Mouse (Mus musculus): ENCODE measurements around the gene Fam216b. TPM values are rescaled to one million over a fixed set of nuclear protein-coding genes. Genes with fewer than 3 reads are reported as not detected.

Fam216b gene
- polyA plus RNA-seq, 3 experiments from 2014 or later: not detected

DNA sequence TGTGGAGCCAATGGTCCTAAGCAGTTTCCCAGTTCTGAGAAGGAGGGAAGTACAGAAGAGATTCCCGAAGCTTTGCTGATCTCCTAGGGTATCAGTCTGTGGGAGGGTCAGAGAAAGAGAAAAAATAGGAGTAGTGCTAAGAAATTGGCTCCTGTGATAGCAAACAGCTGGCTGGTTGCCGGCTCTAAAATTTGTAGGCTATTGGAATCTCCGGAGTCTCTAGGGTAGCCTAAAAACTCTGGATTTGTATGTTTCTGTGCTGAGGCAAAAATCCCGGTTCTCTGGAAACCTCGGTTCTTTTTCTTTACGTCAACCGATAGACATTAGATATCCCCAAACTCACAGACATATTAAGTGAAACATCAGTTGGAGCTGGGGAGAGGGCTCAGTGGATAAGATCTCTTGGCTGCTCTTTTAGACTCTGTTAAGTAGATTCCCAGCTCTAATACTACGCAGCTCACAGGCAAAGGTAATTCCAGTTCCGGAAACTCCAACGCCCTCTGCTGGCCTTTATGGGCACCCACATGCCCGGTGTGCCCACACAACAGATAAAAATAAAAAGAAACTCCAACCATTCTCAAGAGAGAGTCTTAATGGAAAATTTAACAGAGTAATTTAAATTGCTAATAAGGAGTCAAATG, 46.8 kb downstream of the Fam216b start:
- no peak for ATAC-seq

DNA sequence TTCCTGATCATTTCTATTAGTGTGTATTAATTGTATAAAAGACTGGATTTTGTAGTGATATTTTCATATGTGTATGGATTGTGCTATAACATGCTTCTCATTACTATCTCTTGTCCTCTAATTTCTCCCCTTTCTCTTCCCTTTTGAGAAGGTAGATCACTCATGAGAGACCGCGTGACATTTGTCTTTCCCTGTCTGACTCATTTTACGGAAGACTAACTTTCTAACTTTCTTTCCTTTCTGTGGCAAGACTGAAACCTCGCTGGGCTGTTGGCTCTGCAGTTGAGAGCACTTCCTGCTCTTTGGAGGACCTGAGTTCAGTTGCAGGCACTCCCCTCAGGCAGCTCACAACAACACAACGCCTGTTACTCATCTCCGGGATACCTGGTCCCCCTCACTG, 48.2 kb downstream of the Fam216b start:
- no peak for ATAC-seq

DNA sequence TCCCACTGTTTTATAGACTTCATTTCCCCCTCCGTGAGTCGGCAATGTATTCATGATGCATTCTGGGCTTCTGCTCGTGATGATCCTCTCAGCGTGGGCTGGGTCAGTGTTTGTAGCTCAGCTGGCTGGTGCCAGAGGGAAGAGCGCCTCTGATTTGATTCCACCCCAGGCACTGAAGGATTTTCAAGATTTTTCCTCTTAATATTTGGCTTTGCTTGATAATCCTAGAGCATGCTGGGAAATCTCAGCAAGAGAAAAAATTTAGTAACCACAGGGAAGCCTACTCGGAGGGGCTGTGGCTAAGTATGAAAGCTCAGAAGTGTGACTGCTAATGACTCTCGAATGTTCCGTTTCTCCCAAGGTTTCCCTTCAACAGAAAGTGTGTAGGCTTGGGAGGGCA, 49.9 kb downstream of the Fam216b start:
- no peak for ATAC-seq

Other genes with a start within 250 kb of the Fam216b start
- 100 to 1,000 TPM in 2 of 3 experiments, 10 to 100 TPM in 1; 89.4 to 175 (median 126) TPM for gene Dnajc15, start 213.9 kb downstream of the Fam216b start, polyA plus RNA-seq (2017; shearing (Covaris generic))
- gene Epsti1, start 184.8 kb downstream of the Fam216b start, polyA plus RNA-seq (2017; shearing (Covaris generic)): 100 to 1,000 TPM in 2 of 3 experiments, 10 to 100 TPM in 1; 86.1 to 165 (median 108) TPM
- 10 to 100 TPM in 2 of 3 experiments, 1 to 10 TPM in 1; 8.9 to 19.7 (median 14.2) TPM for gene Tnfsf11, start 219.0 kb upstream of the Fam216b start, polyA plus RNA-seq (2017; shearing (Covaris generic))